Mouse (Mus musculus) midbrain, embryonic 11.5 days (tissue): ENCODE data around the gene Ank3. TPM values are rescaled to one million over a fixed set of nuclear protein-coding genes. Genes with fewer than 3 reads are reported as not detected.
A peak's percentile ranks its signal among the peaks of the same experiment; 100 is the strongest.

Experiments
- ATAC-seq: fragments of 200-750 bp; cut with Nextera tagmentation; 2 replicates; pipeline ENCODE4 v1.8.0; 2017; ENCODE audit warnings: moderate TSS enrichment, moderate library complexity; ENCODE audit not compliant: low FRiP score
- DNase-seq: peaks from one replicate; pipeline ENCODE4 v3.0.0; 2015; ENCODE audit warnings: low spot score; ENCODE audit errors: missing footprints
- H3K27ac ChIP-seq: fragments of 300-500 bp; sonication (generic); 2 replicates; pipeline ENCODE4 v1.5.1; 2014; ENCODE audit warnings: low read depth, low read length
- H3K27me3 ChIP-seq: fragments of 300-500 bp; sonication (generic); 2 replicates; pipeline ENCODE4 v1.6.1; 2014; ENCODE audit warnings: mild to moderate bottlenecking, low read length, moderate library complexity, mixed read lengths; ENCODE audit not compliant: control insufficient read depth, insufficient read depth
- H3K36me3 ChIP-seq: fragments of 300-500 bp; sonication (generic); 2 replicates; pipeline ENCODE4 v1.6.1; 2014; ENCODE audit warnings: mild to moderate bottlenecking, low read length, moderate library complexity, mixed read lengths; ENCODE audit not compliant: control insufficient read depth, insufficient read depth
- H3K4me1 ChIP-seq: fragments of 300-500 bp; sonication (generic); 2 replicates; pipeline ENCODE4 v1.6.1; 2014; ENCODE audit warnings: low read length; ENCODE audit not compliant: control insufficient read depth, insufficient read depth
- H3K4me2 ChIP-seq: fragments of 300-500 bp; sonication (generic); 2 replicates; pipeline ENCODE4 v1.6.1; 2014; ENCODE audit warnings: mild to moderate bottlenecking, moderate library complexity
- H3K4me3 ChIP-seq: fragments of 300-500 bp; sonication (generic); 2 replicates; pipeline ENCODE4 v1.5.1; 2014; ENCODE audit warnings: low read depth, low read length
- H3K9ac ChIP-seq: fragments of 300-500 bp; sonication (generic); 2 replicates; pipeline ENCODE4 v1.6.1; 2014; ENCODE audit warnings: low read length
- H3K9me3 ChIP-seq: fragments of 300-500 bp; sonication (generic); 2 replicates; pipeline ENCODE4 v1.6.1; 2016; ENCODE audit warnings: low read length; ENCODE audit not compliant: control insufficient read depth
- WGBS: fragments of 180-500 bp; shearing (Covaris S2); extraction: QIAGEN DNeasy Blood & Tissue Kit; methylation state at CpG from one replicate; pipeline ENCODE4 v1.1.7; 2014; 5-methylcytosine and 5-hydroxymethylcytosine counted together
- polyA plus RNA-seq: library from polyadenylated mRNA; unstranded; fragments of >200 nt; fragmentation: Nextera tagmentation; extraction: Ambion mirVana; gene quantifications from 2 replicates; pipeline ENCODE4 v1.2.1, GENCODE M21; 2014

Ank3 gene
- polyA plus RNA-seq, 1 experiment from 2014 or later = 58.8 TPM

GRCm38 (mm10) chr10:69926158-69926882, 527.7 kb downstream of the Ank3 start:
- WGBS = under 1% methylated on average over 11 of the region's 11 CpGs
- Histone ChIP-seq H3K9me3 (no peaks in the 10 kb centered on the region), H3K36me3 (0 out of 2 replicates have a peak, but pooled peaks cover 2% of the 10 kb centered on the region), H3K27me3 (no peaks in the 10 kb centered on the region), H3K4me2 (peak overlapping the region; percentile 46), H3K4me1 (peaks cover 17% of the 10 kb centered on the region), H3K9ac (peak overlapping the region; percentile 51), H3K27ac (peak overlapping the region; percentile 32; the same call in 1 of the 2 replicates), H3K4me3 (peak overlapping the region; percentile 28)
- ATAC-seq = no peak; the same call in 1 of the 2 replicates
- peak; percentile 92 for DNase-seq

DNA sequence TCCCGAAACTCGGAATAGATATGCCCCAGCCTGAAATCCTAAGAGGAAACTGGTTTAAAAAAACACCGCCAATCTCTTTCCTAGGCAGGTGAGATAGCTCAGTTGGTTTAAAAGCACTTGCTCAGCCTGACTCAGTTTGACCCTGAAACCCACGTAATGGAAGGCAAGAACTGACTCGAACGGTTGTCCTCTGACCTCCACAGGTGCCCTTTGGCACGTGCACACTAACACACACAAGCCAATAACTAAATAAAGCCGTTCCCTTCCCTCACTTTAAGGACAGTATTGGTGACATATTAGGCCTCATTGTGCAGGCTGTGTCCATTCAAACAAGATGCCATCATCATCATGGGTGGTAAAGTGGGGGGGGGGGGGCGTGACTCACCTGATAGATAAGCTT, 528.4 kb downstream of the Ank3 start:
- peak overlapping the region; percentile 28 for H3K4me3 ChIP-seq
- WGBS = 5% methylated on average over 9 of the region's 9 CpGs
- no peaks in the 10 kb centered on the region for H3K9me3 ChIP-seq
- H3K36me3 ChIP-seq = 0 out of 2 replicates have a peak, but pooled peaks cover 2% of the 10 kb centered on the region
- H3K4me1 ChIP-seq = peaks cover 17% of the 10 kb centered on the region
- H3K27me3 ChIP-seq = no peaks in the 10 kb centered on the region
- H3K9ac ChIP-seq = peak overlapping the region; percentile 51
- H3K4me2 ChIP-seq = peak overlapping the region; percentile 46
- ATAC-seq (no peak), DNase-seq (peak; percentile 88)
- H3K27ac ChIP-seq = peak overlapping the region; percentile 32; the same call in 1 of the 2 replicates

DNA sequence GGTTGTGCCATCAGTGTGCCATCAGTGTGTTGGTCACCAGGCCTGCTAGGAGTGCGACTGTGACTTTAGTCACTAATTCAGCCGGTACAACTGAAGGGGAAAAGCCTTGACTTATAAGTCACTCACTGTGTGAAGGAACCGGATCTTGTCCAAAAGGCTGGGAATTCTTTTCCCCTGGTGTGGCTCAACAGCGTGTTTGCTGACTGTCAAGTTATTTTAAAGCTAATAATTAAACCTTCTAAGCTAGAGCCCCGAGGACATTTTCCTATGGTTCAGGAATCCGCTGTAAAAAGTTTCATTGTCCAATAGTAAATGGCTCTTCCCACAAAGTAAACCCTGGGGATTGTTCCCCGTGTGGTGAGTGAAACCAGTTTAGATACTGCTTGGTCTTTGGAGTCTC, 529.8 kb downstream of the Ank3 start:
- DNase-seq = no peak
- H3K36me3 ChIP-seq = 0 out of 2 replicates have a peak, but pooled peaks cover 2% of the 10 kb centered on the region
- no peak overlapping the region for H3K9ac ChIP-seq
- no peaks in the 10 kb centered on the region for H3K27me3 ChIP-seq
- H3K27ac ChIP-seq = no peak overlapping the region
- H3K9me3 ChIP-seq = no peaks in the 10 kb centered on the region
- no peak overlapping the region for H3K4me2 ChIP-seq
- H3K4me1 ChIP-seq = peaks cover 17% of the 10 kb centered on the region
- ATAC-seq = no peak
- WGBS = 67% methylated on average over 7 of the region's 7 CpGs
- no peak overlapping the region for H3K4me3 ChIP-seq

GRCm38 (mm10) chr10:69930503-69930902, 531.9 kb downstream of the Ank3 start:
- DNase-seq (no peak), ATAC-seq (no peak)
- WGBS = 95% methylated on average over 8 of the region's 8 CpGs
- H3K27me3 ChIP-seq = no peaks in the 10 kb centered on the region
- no peak overlapping the region for H3K4me3 ChIP-seq
- no peak overlapping the region for H3K9ac ChIP-seq
- no peaks in the 10 kb centered on the region for H3K9me3 ChIP-seq
- no peak overlapping the region for H3K27ac ChIP-seq
- H3K4me1 ChIP-seq = peaks cover 6% of the 10 kb centered on the region
- 0 out of 2 replicates have a peak, but pooled peaks cover 2% of the 10 kb centered on the region for H3K36me3 ChIP-seq
- H3K4me2 ChIP-seq = no peak overlapping the region

GRCm38 (mm10) chr10:69936443-69937067, 538.0 kb downstream of the Ank3 start:
- Histone ChIP-seq H3K4me1 (no peaks in the 10 kb centered on the region), H3K4me3 (no peak overlapping the region), H3K36me3 (no peaks in the 10 kb centered on the region; the same call in 1 of the 2 replicates), H3K9me3 (no peaks in the 10 kb centered on the region), H3K4me2 (no peak overlapping the region), H3K27me3 (no peaks in the 10 kb centered on the region), H3K27ac (no peak overlapping the region), H3K9ac (no peak overlapping the region)
- DNase-seq = no peak
- no peak for ATAC-seq
- WGBS = 91% methylated on average over 5 of the region's 5 CpGs

DNA sequence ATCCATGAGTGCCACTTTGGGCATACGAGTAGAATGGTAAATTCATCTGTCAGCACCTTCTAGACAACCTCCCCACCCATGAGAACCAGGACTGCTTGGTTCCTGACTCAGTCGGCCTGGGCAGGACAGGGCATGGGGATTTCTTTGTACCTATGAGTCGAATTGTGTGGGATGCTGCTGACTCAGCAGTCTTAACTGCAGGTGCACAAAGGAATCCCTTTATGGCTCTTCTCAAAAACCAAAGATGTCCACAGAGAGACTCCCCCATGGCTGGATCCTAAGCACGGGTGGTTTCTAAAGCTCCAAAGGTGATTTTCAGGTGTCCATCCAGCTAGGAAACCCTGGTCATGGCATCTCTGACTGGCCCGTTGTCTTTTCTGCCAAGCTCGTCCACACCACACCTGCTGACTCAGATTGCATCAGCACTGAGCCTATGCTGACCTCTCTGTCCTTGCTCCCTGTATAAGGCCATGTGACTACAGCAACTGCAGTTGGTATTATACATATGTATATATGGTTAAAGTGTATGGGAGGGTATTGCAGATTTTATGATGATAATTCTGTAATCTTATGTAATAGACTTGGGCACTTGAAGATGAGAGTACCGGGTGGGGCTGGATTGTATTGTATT, 538.8 kb downstream of the Ank3 start:
- no peaks in the 10 kb centered on the region for H3K9me3 ChIP-seq
- H3K27ac ChIP-seq = no peak overlapping the region
- DNase-seq (no peak), ATAC-seq (no peak)
- H3K4me2 ChIP-seq = no peak overlapping the region
- no peak overlapping the region for H3K4me3 ChIP-seq
- 90% methylated on average over 7 of the region's 7 CpGs for WGBS
- no peaks in the 10 kb centered on the region for H3K4me1 ChIP-seq
- no peaks in the 10 kb centered on the region; the same call in 1 of the 2 replicates for H3K36me3 ChIP-seq
- no peaks in the 10 kb centered on the region for H3K27me3 ChIP-seq
- no peak overlapping the region for H3K9ac ChIP-seq

GRCm38 (mm10) chr10:69939144-69939543, 540.6 kb downstream of the Ank3 start:
- no peaks in the 10 kb centered on the region for H3K9me3 ChIP-seq
- H3K4me1 ChIP-seq = peaks cover 8% of the 10 kb centered on the region
- no peak for DNase-seq
- no peak for ATAC-seq
- H3K27me3 ChIP-seq = no peaks in the 10 kb centered on the region
- no peak overlapping the region for H3K27ac ChIP-seq
- H3K36me3 ChIP-seq = no peaks in the 10 kb centered on the region; the same call in 1 of the 2 replicates
- H3K9ac ChIP-seq = no peak overlapping the region
- 93% methylated on average over 7 of the region's 7 CpGs for WGBS
- H3K4me3 ChIP-seq = no peak overlapping the region
- H3K4me2 ChIP-seq = no peak overlapping the region

GRCm38 (mm10) chr10:69939966-69940365, 541.4 kb downstream of the Ank3 start:
- Histone ChIP-seq H3K4me1 (peaks cover 10% of the 10 kb centered on the region), H3K9ac (no peak overlapping the region), H3K4me2 (no peak overlapping the region), H3K27me3 (no peaks in the 10 kb centered on the region), H3K36me3 (no peaks in the 10 kb centered on the region; the same call in 1 of the 2 replicates), H3K9me3 (no peaks in the 10 kb centered on the region), H3K27ac (no peak overlapping the region), H3K4me3 (no peak overlapping the region)
- no peak for ATAC-seq
- DNase-seq = no peak
- WGBS = 59% methylated on average over 7 of the region's 7 CpGs

DNA sequence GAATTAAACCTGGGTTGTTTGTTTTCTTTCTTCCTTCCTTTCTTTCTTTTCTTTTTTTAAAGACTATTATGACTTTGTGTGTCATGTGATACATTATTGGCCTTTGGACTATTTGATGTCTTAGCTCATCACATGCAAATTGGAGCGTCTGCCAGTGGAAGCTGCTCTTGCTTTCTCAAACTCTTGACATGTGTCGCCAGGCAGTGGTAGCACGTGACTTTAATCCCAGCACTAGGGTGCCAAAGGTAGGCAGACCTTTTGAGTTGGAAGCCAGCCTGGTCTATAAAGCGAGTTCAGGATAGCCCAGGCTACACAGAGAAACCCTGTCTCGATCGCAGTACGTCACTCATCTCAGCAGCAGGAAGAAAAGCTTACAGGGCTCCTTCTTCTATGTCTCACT, 542.4 kb downstream of the Ank3 start:
- WGBS = 89% methylated on average over 7 of the region's 7 CpGs
- Histone ChIP-seq H3K4me1 (peaks cover 19% of the 10 kb centered on the region), H3K27ac (no peak overlapping the region), H3K4me2 (no peak overlapping the region), H3K9me3 (no peaks in the 10 kb centered on the region), H3K36me3 (no peaks in the 10 kb centered on the region; the same call in 1 of the 2 replicates), H3K9ac (no peak overlapping the region), H3K4me3 (no peak overlapping the region), H3K27me3 (no peaks in the 10 kb centered on the region)
- no peak for ATAC-seq
- DNase-seq = no peak
